Mouse (Mus musculus) embryo, embryonic 10 days (tissue): ENCODE results near the gene Asb18.

Source experiments
- DNase-seq: peaks from one replicate; pipeline ENCODE4 v3.0.0-alpha.2; 2015; ENCODE audit warnings: low spot score

The Asb18 gene

GRCm38 (mm10) chr1:89932616-89933015 lies 81.8 kb downstream of the Asb18 start:
- peak; percentile 64 for DNase-seq

- no peak for DNase-seq
Measured at GRCm38 (mm10) chr1:89932021-89932423, 82.4 kb downstream of the Asb18 start.

DNA sequence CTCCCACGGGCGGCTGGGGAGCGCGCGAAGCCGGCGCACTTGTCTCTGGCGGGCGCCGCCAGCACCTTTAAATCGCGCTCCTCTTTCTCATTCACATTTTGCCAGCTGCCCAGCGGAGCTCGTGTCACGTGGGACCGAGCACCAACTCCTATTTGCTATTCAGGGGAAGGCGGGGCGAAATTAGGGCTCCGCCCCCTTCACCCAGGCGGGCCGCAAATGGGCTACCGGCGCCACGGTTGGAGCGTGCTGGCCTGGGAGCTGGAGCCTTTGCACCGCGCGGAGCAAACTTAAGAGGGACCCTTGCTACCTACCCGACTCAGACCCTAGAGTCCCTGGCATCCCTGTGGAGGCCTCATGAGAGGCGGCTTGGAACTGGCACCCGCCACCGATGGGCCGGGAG lies 83.3 kb downstream of the Asb18 start, which contains the start of gene Gbx2:
Gene Gbx2 (minus strand): TSS at position 60 of the 400 bp plus-strand sequence.
- DNase-seq = peak; percentile 94

DNA sequence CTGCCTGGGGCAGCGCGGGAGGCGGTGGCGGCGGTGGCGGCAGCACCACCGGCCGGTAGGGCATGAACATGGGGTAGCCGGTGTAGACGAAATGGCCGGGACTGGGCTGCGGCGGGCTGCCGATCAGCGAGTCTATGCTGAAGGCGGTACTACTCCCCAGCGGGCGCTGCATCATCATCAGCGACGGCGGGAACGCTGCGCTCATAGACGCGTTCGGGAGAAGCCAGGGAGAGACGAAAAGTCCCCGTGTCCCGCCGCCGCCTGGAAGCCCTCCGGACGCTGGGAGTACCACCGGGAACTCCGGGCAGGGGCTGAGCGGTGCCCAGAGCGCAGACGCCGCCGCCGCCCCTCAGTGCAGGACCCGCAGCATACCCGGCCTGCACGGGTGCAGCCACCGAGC lies 83.9 kb downstream of the Asb18 start:
- peak; percentile 61 for DNase-seq

DNA sequence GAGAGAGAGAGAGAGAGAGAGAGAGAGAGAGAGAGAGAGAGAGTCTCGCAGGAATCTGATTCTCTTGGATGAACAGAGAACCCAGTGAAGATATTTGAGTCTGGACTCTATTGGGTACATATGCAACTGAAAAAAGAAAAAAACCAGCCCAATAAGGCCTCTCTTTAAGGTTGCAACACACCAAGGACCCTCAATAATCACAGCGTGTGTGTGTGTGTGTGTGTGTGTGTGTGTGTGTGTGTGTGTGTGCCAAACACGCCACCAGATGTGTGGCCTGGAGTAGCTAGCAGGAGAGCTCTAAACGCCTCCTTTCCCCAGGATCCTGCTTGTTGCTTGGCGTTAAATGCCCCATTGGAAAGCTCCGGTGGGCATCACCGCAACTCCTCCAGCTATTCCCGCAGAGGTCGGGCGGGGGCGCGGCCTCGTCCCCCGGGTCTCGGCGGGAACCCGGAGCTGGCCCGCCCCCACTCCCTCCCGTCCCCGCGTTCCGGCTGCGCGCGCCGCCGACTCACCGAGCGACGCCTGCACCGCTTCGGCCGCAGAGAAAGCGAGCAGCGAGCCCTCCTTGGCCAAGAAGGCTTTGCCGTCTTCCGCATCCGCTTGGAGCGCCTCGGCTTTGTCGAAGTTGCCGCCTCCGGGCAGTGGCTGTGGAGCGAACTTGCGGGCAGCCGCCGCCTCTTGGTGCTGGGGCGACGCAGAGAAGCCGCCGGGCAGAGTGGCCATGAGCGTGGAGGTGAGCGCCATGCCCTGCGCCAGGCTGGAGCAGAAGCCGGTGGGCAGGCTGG lies 84.6 kb downstream of the Asb18 start:
- DNase-seq = peak; percentile 73

- DNase-seq = peak; percentile 58
Measured at GRCm38 (mm10) chr1:89929181-89929580, 85.3 kb downstream of the Asb18 start.

GRCm38 (mm10) chr1:89928676-89929075 lies 85.8 kb downstream of the Asb18 start:
- no peak for DNase-seq

DNA sequence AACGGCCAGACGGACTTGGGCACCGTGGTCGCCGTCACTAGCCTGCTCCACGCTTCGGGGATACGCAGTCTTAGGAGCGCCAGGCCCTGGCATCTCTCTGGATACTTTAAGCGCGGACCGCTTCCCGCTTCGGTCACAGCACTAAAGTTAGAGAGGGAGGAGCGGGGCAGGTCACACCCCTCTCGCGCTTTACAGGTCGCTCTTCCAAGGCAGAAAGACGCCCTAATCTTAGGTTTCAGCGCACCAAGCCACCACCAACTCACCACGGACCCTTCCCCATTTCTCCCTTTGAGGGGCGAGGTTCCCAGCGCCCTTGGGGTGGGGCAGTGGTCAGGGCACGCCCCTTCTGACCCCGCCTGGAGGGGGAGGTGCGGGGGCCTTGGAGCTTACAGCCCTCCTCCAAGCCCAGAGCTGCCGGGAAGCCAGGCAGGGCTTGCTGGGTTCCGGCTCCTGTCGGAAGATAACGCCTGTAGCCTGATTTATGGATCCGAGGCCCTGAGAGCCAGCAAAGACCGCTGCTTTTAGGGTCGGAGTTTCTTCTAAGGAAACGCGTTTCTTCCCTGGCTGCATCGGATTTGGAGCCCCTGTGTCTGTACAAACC lies 87.3 kb downstream of the Asb18 start:
- DNase-seq = peak; percentile 74

DNA sequence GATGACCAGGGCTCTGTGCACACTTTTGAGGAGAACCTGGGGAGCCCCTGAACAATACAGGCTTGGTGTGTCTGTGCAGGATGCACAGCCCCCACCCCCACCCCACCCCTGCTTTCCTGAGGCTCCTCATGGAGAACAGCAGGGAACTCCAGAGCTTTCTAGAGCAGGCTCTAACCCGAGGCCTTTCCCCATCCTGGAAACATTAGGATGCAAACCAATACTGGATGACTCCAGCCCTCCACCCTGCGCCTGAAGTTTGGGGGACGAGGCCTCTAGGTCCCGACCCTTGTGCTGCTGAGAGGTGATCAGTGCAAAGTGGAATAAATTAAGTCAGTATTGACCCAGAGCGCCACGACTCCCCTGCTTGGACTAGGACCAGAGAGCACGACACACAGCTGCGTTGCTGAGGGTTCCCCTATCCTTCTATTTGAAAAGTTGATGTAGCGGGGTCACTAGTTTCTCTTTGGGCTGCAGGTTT lies 87.8 kb downstream of the Asb18 start:
- no peak for DNase-seq

GRCm38 (mm10) chr1:89925501-89926190 lies 88.8 kb downstream of the Asb18 start:
- no peak for DNase-seq

GRCm38 (mm10) chr1:89923642-89924020 lies 90.8 kb downstream of the Asb18 start:
- no peak for DNase-seq

GRCm38 (mm10) chr1:89922883-89923641 lies 91.4 kb downstream of the Asb18 start:
- peak; percentile 76 for DNase-seq

DNA sequence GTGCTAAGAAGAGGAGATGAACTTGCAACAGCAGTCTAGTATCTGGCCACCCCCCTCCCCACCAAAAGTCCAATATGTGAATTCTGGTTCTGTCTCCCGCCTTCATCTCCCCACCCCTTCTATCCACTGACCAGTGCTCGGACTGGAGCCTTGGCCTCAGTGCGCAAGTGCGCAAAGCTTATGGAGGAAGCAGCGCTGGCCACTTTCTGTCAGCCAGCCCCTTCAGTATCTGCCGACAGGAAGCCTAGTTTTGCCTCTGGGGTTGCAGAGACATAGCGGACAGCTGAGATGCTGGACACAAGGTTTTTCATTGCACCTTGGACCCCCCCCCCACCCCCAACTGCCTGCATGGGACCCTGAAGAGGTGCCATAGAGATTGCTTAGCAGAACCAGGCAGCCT lies 92.2 kb downstream of the Asb18 start:
- peak; percentile 79 for DNase-seq

- no peak for DNase-seq
Measured at GRCm38 (mm10) chr1:89921806-89922205, 92.7 kb downstream of the Asb18 start.

GRCm38 (mm10) chr1:89919206-89919605 lies 95.3 kb downstream of the Asb18 start:
- no peak for DNase-seq

GRCm38 (mm10) chr1:89918111-89918510 lies 96.4 kb downstream of the Asb18 start:
- DNase-seq = no peak

GRCm38 (mm10) chr1:89913611-89914010 lies 100.9 kb downstream of the Asb18 start:
- DNase-seq = no peak

- no peak for DNase-seq
Measured at GRCm38 (mm10) chr1:89912392-89912791, 102.1 kb downstream of the Asb18 start.

DNA sequence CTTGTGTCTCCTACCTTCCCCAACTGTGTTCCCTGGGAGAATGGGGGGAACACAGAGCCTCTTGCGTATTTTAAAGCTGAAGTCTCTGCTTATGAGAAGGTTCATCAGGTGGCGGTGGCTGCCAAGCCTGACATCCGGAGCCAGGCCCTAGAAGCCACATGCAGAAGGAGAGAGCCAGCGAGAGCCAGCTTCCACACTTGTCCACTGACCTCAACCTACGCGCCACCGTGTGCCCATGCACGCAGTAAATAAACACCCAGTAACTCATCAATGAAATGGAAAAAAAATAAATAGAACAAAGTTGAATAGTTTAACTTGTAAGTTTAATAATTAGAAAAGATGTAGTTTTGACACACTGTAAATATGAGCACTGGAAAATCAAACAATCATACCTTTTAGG lies 104.7 kb downstream of the Asb18 start:
- no peak for DNase-seq

DNA sequence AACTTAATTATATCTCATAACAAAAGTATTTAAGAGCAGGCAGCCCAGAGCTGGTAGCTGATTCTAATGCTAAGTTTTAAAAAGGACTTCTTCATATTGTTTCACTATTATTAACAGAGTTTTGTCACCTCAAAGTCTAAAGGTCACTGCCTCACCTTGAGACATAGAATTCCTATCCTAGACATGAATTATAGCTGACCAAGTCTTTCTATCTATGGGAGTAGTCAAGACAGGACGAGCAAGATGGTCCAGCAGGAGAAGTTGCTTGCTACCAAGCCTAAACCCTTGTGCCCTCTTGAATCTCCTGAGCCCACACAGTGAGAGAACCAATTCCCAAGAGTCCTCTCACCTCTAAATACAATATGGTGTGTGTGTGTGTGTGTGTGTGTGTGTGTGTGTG lies 111.8 kb downstream of the Asb18 start:
- no peak for DNase-seq

- no peak for DNase-seq
Measured at GRCm38 (mm10) chr1:89902236-89902635, 112.2 kb downstream of the Asb18 start.

DNA sequence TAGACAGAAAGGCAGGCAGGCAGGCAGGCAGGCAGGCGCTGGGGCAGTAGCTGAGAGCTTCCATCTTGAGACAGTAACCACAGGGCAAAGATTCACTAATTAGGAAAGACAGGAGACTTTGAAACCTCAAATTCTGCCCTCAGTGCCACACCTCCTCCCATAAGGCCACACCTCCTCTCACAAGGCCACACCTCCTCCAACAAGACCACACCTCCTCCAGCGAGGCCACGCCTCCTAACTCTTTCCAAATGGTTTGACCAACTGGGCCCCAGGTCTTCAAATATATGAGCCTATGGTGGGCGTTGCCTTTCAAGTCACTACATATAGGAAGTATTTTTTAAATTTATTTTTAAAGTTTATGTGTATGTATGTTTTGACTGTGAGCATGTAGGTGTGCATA lies 113.1 kb downstream of the Asb18 start:
- DNase-seq = no peak
